Mouse (Mus musculus) kidney, adult 11 months (tissue): ENCODE measurements around the gene Gm21985.

Experiments used
- DNase-seq: peaks from one replicate; pipeline ENCODE4 v3.0.0; 2022

Gene Gm21985

DNA sequence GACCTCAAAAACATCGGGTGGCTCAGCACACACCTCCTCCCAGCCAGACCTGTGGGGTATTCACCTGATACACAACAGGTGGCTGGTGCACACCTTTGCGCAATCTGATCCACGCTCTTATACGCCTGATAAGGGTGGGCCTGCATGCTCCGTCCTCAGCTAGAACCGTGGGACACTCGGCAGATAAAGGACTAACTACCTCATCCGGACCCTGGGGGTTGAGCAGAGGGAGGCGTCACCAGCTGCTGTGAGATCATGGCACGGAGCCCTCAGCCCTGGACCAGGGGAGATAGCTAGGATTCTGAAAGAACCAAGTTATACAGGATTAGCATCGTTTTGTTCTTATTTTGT, at the start of gene Gm21985:
Gm21985 (plus strand) TSS at position 73 of the 351 bp plus-strand sequence.
- DNase-seq: peak; percentile 44

DNA sequence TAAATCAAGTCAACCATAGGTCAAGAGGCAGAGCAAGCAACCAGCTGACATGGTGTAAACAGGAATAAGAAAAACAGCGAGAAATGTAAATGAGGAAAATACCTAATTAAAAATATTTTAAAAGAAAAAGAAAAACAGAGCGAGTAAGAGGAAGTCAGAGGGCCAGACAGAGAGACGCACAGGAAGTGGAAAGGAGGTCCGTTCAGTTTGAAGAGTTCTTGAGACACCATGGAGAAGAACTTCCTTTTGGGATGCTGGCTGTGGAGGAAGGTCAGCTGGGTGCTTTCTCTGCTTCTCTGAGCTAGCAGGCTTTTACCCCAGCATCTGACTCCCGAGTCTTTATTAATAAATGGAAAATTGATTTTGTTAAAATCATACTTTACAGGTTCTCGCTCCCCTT, 48.5 kb upstream of the Gm21985 start:
- no peak for DNase-seq

DNA sequence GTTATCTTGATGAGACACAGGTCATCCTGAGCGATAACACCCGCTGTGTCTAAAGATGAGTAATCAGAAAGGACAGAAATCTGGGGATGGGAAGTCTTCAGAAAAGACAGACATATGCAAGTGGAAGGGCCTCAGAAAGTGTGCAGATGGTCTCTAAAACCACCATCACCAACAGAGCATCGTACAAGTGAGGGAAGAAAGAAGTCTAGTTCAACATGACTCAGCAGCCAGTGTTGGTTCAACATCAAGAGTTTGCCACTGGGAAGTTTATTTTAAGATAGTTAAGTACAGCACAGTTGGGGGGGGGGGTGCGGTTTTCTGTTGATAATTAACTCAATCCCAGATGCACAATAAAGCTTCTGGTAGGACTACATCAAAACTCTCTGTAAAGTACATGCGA, 45.2 kb upstream of the Gm21985 start:
- DNase-seq: no peak

- DNase-seq: no peak
Measured at GRCm38 (mm10) chr2:112222607-112223006, 43.5 kb upstream of the Gm21985 start.

GRCm38 (mm10) chr2:112224356-112224755, 41.8 kb upstream of the Gm21985 start:
- DNase-seq: no peak

- DNase-seq: no peak
Measured at GRCm38 (mm10) chr2:112232623-112233022, 33.5 kb upstream of the Gm21985 start.

DNA sequence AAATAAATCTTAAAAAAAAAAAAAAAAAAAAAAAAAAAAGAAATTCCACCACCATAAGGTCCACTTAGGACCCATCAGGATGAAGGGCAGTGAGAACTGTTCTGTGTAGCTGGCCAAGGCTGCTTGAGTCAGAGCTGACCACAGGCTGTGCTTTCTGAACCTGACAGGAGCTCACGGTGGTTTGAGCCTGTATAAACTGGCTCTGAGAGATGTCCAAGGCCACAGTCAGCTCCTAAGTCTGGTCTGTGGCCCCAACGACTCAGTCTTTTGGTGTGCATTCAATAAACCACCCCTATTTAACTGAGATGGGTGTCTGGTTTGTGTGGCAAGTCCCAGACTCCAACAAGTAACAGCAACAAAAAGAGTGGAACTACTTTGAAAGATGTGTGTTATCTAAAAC, 29.5 kb upstream of the Gm21985 start:
- no peak for DNase-seq

GRCm38 (mm10) chr2:112238006-112238405, 28.1 kb upstream of the Gm21985 start:
- DNase-seq: no peak

DNA sequence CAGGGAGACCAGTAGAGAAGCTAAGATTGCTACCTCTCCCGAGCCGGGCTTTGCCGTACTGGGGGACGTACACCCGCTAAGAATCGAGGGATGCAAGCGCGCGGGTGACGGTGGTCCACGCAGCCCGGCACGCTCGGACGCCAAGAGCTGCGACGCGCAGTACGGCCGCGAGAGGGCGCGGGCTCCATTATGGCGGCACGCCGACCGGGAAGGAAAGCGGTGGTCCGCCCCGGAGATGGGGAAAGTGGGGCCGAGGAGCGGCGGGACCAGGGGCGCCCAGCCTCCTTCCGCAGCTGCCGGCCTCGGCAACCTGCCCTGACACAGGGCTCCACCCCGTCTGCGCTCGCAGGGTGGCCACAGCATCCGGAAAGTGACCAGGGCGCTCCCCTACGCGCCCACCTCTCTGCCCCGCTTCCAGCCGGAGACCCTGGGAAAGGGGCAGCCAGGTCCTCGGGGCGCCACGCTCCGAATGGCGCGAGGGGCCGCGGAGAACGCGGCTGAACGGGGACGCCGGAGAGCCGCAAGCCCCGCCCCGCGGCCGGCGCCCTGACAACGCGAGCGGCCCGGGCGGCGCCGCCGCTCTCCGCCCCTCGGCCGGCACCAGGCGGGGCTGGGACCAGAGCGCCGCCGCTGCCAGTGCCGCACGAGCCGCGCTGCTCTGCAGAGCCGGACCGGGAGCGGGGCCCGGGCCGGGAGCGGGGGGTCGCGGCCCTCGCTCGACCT, 26.7 kb upstream of the Gm21985 start, which contains the start of gene Lpcat4:
Lpcat4 (plus strand) TSS at position 257 of the 723 bp plus-strand sequence.
- peak; percentile 79 for DNase-seq

- no peak for DNase-seq
Measured at GRCm38 (mm10) chr2:112239935-112240721, 26.0 kb upstream of the Gm21985 start.

DNA sequence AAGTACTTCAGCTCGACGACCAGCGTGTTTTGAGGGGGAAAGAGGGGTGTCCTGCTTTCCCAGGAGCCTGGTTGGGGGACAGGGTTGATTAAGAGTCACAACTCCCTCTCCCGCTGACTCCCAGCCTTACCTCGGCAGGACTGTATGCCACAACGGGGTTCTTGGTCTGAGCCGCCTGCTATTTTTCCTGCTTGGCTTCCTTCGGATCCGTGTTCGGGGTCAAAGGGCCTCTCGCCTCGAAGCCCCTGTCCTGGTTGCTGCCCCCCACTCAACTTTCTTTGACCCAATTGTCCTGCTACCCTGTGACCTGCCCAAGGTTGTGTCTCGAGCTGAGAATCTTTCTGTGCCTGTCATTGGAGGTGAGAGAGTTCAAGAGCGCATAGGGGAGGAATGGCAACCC, 24.3 kb upstream of the Gm21985 start:
- DNase-seq: no peak

DNA sequence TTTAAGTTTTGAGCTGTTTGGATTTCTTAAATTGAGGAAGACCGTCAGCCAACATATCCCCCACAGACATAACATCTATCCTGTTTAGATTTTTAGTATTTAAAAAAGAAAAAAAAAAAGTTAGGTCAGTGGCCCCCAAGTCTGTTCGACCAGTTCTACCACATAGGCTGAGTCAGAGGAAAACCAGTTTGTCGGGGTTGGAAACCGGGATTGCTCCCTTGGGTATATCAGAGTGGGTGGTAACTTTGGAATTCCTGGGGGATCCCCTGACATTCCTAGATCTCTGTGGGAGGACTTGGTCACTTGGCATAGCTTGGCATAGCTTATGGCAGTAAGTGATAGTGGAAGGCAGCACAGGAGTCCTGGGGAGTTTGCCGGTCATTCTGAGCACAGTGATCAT, 20.8 kb upstream of the Gm21985 start:
- no peak for DNase-seq

DNA sequence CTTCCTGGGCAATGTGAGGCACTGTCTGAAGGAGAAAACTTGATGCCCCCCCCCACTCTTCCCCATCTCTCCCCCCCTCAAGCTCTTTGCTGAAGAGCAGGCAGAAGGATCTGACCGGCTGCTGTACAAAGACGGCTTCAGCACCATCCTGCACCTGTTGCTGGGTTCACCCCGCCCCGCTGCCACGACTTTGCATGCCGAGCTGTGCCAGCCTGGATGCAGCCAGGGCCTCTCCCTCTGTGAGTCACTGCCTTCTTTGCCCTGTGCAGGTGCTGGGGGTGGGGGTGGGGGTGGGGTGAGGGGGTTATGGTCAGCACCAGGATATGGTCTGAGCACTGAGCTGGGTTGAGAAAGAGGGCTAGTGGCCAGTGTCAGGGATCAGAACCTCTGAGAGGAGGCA, 19.9 kb upstream of the Gm21985 start:
- DNase-seq: no peak

DNA sequence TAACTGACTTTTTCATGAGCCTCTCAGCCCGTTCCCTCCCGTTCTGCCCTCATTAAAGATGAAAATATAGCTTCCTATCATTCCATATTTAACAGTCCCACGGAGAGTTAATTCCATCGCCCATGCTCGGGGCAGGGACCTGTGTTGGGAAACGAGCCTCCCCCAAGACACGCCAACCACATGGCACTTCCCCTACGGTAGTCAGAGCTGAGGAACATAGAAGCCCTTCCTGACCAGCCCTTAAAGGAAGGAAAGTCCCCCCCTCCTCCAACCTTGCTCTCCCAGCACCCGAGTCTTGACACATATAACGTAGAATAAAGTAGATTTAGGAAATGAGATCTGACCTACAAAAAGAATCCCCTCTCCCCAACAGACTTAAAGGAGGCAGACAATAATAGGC, 18.8 kb upstream of the Gm21985 start:
- no peak for DNase-seq

- no peak for DNase-seq
Measured at GRCm38 (mm10) chr2:112249780-112250453, 16.2 kb upstream of the Gm21985 start.

DNA sequence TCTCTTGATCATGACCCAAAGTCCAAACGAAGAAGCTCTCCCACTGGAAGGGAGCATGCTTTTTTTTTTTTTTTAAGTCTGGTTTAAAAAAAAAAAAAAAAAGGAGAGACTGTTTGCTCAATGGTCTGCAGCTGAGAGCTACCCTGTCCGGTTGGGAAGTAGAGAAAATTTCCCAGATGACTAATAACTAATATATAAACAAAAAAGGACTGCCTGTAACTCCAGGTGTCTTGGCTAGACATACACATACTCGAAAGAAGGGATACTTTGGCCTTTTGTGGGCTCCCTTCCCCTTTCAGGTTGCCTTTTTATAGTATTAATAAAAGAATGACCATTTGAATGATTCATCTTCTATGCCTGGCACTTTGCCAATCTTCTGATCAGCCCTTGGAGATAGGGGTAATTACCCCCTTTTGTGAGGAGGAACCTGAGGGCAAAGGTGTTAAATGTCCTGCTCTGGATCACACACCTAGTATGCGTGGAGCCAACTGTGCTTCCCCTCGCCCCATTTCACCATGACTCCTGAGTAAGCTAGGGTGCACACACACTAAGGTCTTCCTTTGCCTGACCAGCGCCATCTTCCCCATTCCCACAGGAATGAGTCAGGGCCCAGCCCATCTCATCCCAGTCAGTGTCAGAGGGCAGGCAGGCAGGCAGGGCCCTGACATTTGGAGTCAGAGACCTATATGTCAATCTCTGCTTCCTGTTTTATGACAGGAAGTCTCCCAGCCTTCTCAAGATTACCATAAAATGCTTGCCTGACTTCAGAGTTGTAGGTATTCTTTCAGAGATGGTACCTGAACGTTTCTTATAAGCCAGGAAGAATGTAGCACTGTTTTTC, 11.2 kb upstream of the Gm21985 start:
- DNase-seq: no peak

DNA sequence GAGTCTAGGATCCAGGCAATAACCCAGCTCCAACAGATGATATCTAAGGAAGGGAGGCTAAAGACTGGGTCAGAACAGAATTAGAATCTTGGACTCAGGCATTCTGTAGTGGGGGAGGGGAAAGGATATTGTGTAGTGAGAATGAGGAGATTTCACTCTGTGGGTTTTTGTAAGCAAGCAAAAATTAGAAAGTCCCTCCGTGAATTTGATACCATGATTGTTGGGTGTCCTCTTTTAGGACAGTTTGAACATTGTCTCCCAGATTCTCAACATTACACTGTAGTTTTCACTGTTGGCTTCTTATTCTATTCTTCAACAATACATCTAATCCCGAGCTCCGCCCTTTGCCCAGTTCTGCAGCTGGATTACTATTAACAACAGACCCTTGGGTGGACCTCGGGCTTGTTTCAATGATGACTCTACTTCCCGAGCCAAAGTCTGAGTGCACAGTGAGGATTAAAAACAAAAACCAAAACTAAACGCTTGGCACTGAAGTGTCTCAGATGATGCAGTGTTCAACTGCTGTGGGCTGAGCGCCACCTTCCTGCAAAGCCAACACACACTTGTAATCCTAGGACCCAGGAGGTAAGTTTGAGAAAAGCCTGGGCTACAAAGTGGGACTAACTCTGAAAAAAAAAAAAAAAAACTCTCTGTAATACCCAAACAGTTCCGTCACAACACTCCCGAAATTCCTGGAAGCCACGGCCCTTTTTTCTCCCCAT, 6.7 kb upstream of the Gm21985 start, which contains the start of gene Nutm1:
Nutm1 (minus strand) TSS at position 51 of the 722 bp plus-strand sequence.
- DNase-seq: no peak

- peak; percentile 82 for DNase-seq
Measured at GRCm38 (mm10) chr2:112261748-112262653, 4.1 kb upstream of the Gm21985 start, which contains the start of gene Nop10. Nop10 (plus strand) TSS chr2:112261926.

- no peak for DNase-seq
Measured at GRCm38 (mm10) chr2:112262779-112263295, 3.3 kb upstream of the Gm21985 start.

- DNase-seq: no peak
Measured at GRCm38 (mm10) chr2:112264364-112264763, 1.8 kb upstream of the Gm21985 start.
